Comparison of ENCODE assay signal across 43 mouse cellular contexts in genomic region chr2:105036401-105037070, GRCm38 (mm10). TPM values are rescaled to one million over a fixed set of nuclear protein-coding genes. Genes with fewer than 3 reads are reported as not detected.
DNase-seq lines count a peak whose midpoint lies in the region; ATAC-seq and TF ChIP-seq lines count a peak whose summit lies in the region.
"Had no signal": no experiment of that assay in that cellular context is flagged by ENCODE, and none has a peak within 500 bp of the region (broad histone marks: within the 10 kb centered on the region; RNA-seq: fewer than 3 reads in every experiment).

No protein-coding gene starts in this region.

- no peak overlapping the region for H3K4me2 ChIP-seq in kidney, embryonic 14.5 days (replicated peaks; ENCODE audit: low read depth, low read length)
- H3K4me2 ChIP-seq: embryonic facial prominence, embryonic 15.5 days; forebrain, embryonic 15.5 days; heart, embryonic 12.5 days; hindbrain, embryonic 14.5 days; limb, embryonic 13.5 days; liver, embryonic 11.5 days; midbrain, embryonic 12.5 days; neural tube, embryonic 13.5 days had no signal

- no peak overlapping the region for H3K9ac ChIP-seq in kidney, embryonic 14.5 days (ENCODE audit: low read depth, low read length)
- H3K9ac ChIP-seq: embryonic facial prominence, embryonic 15.5 days; forebrain, embryonic 15.5 days; heart, embryonic 12.5 days; hindbrain, embryonic 14.5 days; limb, embryonic 13.5 days; midbrain, embryonic 12.5 days; neural tube, embryonic 13.5 days had no signal

- no peaks in the 10 kb centered on the region for H3K36me3 ChIP-seq in kidney, embryonic 14.5 days (ENCODE audit: control insufficient read depth, insufficient read depth, low read length)
- no peaks in the 10 kb centered on the region for H3K36me3 ChIP-seq in testis, adult 2 months (ENCODE audit: control insufficient read depth, insufficient read depth, low read length)
- H3K36me3 ChIP-seq: embryonic facial prominence, embryonic 10.5 days; embryonic facial prominence, embryonic 15.5 days; forebrain, embryonic 15.5 days; G1E; heart, embryonic 12.5 days; limb, embryonic 13.5 days; midbrain, embryonic 12.5 days; neural tube, embryonic 13.5 days had no signal

- H3K27ac ChIP-seq in kidney, embryonic 14.5 days (ENCODE audit: low read depth, low read length) = peak overlapping the region; percentile 79
- H3K27ac ChIP-seq in testis, adult 2 months (ENCODE audit: control insufficient read depth, insufficient read depth, low read depth, low read length) = 0 out of 2 replicates have a peak overlapping the region, but pooled peaks have one; percentile 24
- H3K27ac ChIP-seq: embryonic facial prominence, embryonic 10.5 days; embryonic facial prominence, embryonic 15.5 days; forebrain, embryonic 15.5 days; gastrocnemius, adult 2 months; heart, adult 2 months; hindbrain, embryonic 14.5 days; left cerebral cortex, adult 2 months; limb, embryonic 13.5 days; midbrain, embryonic 12.5 days; neural tube, embryonic 13.5 days; stomach, postnatal 0 days had no signal

- peaks cover 16% of the 10 kb centered on the region for H3K4me1 ChIP-seq in kidney, embryonic 14.5 days (ENCODE audit: control insufficient read depth, insufficient read depth, low read length)
- H3K4me1 ChIP-seq in testis, adult 2 months (ENCODE audit: control insufficient read depth, insufficient read depth, low read length) = no peaks in the 10 kb centered on the region
- H3K4me1 ChIP-seq: embryonic facial prominence, embryonic 10.5 days; embryonic facial prominence, embryonic 15.5 days; forebrain, embryonic 15.5 days; limb, embryonic 13.5 days; megakaryocyte, embryonic 14.5 days; midbrain, embryonic 12.5 days had no signal

- no peak for TF ChIP-seq POLR2A in testis, adult 2 months (IDR thresholded peaks at IDR 0.05; ENCODE audit: control insufficient read depth, low read depth, low read length)

- WGBS in kidney, embryonic 14.5 days = 22% methylated on average over 11 of the region's 11 CpGs

- DNase-seq in adrenal gland, adult (ENCODE audit: inconsistent age in 2 of 2, low spot score in 1 of 2) = peak; percentile 46 to 83
- DNase-seq in adrenal gland, postnatal 25 days = no peak
- no peak for DNase-seq in kidney, adult 11 months
- no peak for DNase-seq in testis, postnatal 10 days (ENCODE audit: low spot score)
- no peak for DNase-seq in urinary bladder, postnatal 25 days (ENCODE audit: low spot score)
- no peak for DNase-seq in layer of hippocampus, postnatal 14 days (ENCODE audit: low spot score in 2 of 2)
- DNase-seq: cerebellum, adult 2 months; cerebellum, postnatal 25 days; gastrocnemius, adult 2 months; gastrocnemius, postnatal 36 days; heart, adult 2 months; lung, postnatal 4 days; right cerebral cortex, postnatal 4 days; thymus, postnatal 4 days had no signal

- H3K9me3 ChIP-seq in kidney, embryonic 14.5 days (ENCODE audit: control insufficient read depth, low read length) = no peaks in the 10 kb centered on the region
- H3K9me3 ChIP-seq: embryonic facial prominence, embryonic 10.5 days; embryonic facial prominence, embryonic 15.5 days; forebrain, embryonic 15.5 days; G1E; heart, embryonic 12.5 days; limb, embryonic 13.5 days; megakaryocyte, embryonic 14.5 days; midbrain, embryonic 12.5 days; neural tube, embryonic 13.5 days had no signal

- H3K4me3 ChIP-seq in kidney, embryonic 14.5 days (ENCODE audit: low read length) = no peak overlapping the region
- H3K4me3 ChIP-seq in testis, adult 2 months (ENCODE audit: control insufficient read depth, low read depth, low read length) = no peak overlapping the region
- H3K4me3 ChIP-seq: embryonic facial prominence, embryonic 10.5 days; embryonic facial prominence, embryonic 15.5 days; forebrain, embryonic 15.5 days; gastrocnemius, adult 2 months; heart, adult 2 months; heart, embryonic 12.5 days; left cerebral cortex, adult 2 months; limb, embryonic 13.5 days; megakaryocyte, embryonic 14.5 days; midbrain, embryonic 12.5 days; myocyte; neural tube, embryonic 13.5 days had no signal

- H3K27me3 ChIP-seq in kidney, embryonic 14.5 days (ENCODE audit: control insufficient read depth, insufficient read depth, low read length) = no peaks in the 10 kb centered on the region
- H3K27me3 ChIP-seq in testis, adult 2 months (ENCODE audit: control insufficient read depth, insufficient read depth, low read length) = no peaks in the 10 kb centered on the region
- H3K27me3 ChIP-seq: embryonic facial prominence, embryonic 15.5 days; forebrain, embryonic 15.5 days; limb, embryonic 13.5 days; midbrain, embryonic 12.5 days; neural tube, embryonic 13.5 days; Patski had no signal

- no peak for TF ChIP-seq CTCF in testis, adult 2 months (IDR thresholded peaks at IDR 0.05; ENCODE audit: control insufficient read depth, insufficient read depth, insufficient replicate concordance, low read depth, low read length)

- ATAC-seq in kidney, embryonic 14.5 days (ENCODE audit: low FRiP score, low TSS enrichment) = no peak
- ATAC-seq: forebrain, embryonic 15.5 days; intestine, postnatal 0 days had no signal

RNA-seq across cellular contexts. Expression of gene Eif3m, which starts 19.7 kb away (rescaled TPM):
- 132 and 150 TPM in 2 replicates for total RNA-seq in adrenal gland, postnatal 25 days (2021)
- 463 and 518 TPM in 2 replicates for polyA plus RNA-seq in kidney, embryonic 14.5 days (2014; fragmentation: Nextera tagmentation; extraction: Ambion mirVana)
- 28.3 and 29.7 TPM in 2 replicates for polyA plus RNA-seq in testis, adult 2 months (2012; rRNA removed)
- total RNA-seq in layer of hippocampus, postnatal 14 days (2021) = 10 to 100 TPM; 90.1 to 98.3 TPM

RNA-seq across cellular contexts. Expression of gene Gm11060, which starts 55.3 kb away (rescaled TPM):
- not detected in 2 replicates for total RNA-seq in adrenal gland, postnatal 25 days (2021)
- not detected in 2 replicates for polyA plus RNA-seq in kidney, embryonic 14.5 days (2014; fragmentation: Nextera tagmentation; extraction: Ambion mirVana)
- not detected in 2 replicates for polyA plus RNA-seq in testis, adult 2 months (2012; rRNA removed)
- total RNA-seq in layer of hippocampus, postnatal 14 days (2021) = not detected
- total RNA-seq: G1E; gastrocnemius, adult 2 months; gastrocnemius, postnatal 36 days; heart, adult 2 months; hematopoietic stem cell, adult 5-6 weeks; layer of hippocampus, postnatal 10 days; left cerebral cortex, adult 2 months; left cerebral cortex, postnatal 36 days; midbrain, postnatal 0 days had no signal
- polyA plus RNA-seq: C2C12; cerebellum, adult 2 months; embryonic facial prominence, embryonic 10.5 days; embryonic facial prominence, embryonic 15.5 days; forebrain, embryonic 15.5 days; G1E; heart, adult 2 months; heart, embryonic 12.5 days; heart, postnatal 0 days; hindbrain, embryonic 14.5 days; intestine, postnatal 0 days; large intestine, adult 2 months; limb, embryonic 13.5 days; liver, embryonic 11.5 days; liver, embryonic 16.5 days; lung, embryonic 16.5 days; midbrain, embryonic 12.5 days; midbrain, postnatal 0 days; myocyte; neural tube, embryonic 13.5 days; Patski; spleen, adult 2 months; stomach, postnatal 0 days; thymus, postnatal 0 days had no signal

Comparison
In these comparisons a context has a peak if more than half of its experiments do, and no peak if none do; other contexts are left out.
1. DNase-seq: peak in adrenal gland, adult (2 of 2); none in adrenal gland, postnatal 25 days (single experiment), kidney, adult 11 months (single experiment), testis, postnatal 10 days (single experiment), urinary bladder, postnatal 25 days (single experiment) and layer of hippocampus, postnatal 14 days (0 of 2).